Mouse (Mus musculus) forebrain, embryonic 12.5 days (tissue): ENCODE measurements around the gene Syn3. TPM values are rescaled to one million over a fixed set of nuclear protein-coding genes. Genes with fewer than 3 reads are reported as not detected.
"Not testable (repeated sequence)": the region's sequence is repeated elsewhere in the genome, so short reads cannot be mapped to it uniquely, and the experiment has no call there.

Experiments
- ATAC-seq: fragments of 200-750 bp; cut with Nextera tagmentation; 2 replicates; pipeline ENCODE4 v1.8.0; 2017; ENCODE audit warnings: moderate TSS enrichment; ENCODE audit not compliant: low FRiP score
- H3K27ac ChIP-seq: fragments of 300-500 bp; sonication (generic); 2 replicates; pipeline ENCODE4 v1.5.1; 2016; ENCODE audit warnings: mild to moderate bottlenecking
- H3K27me3 ChIP-seq: fragments of 300-500 bp; sonication (generic); 2 replicates; pipeline ENCODE4 v1.6.1; 2016; ENCODE audit warnings: mild to moderate bottlenecking
- H3K36me3 ChIP-seq: fragments of 300-500 bp; sonication (generic); replicated peaks from 2 replicates; pipeline ENCODE4 v1.6.1; 2016; ENCODE audit warnings: mild to moderate bottlenecking
- H3K4me1 ChIP-seq: fragments of 300-500 bp; sonication (generic); 2 replicates; pipeline ENCODE4 v1.6.1; 2016
- H3K4me2 ChIP-seq: fragments of 300-500 bp; sonication (generic); 2 replicates; pipeline ENCODE4 v1.6.1; 2016; ENCODE audit warnings: mild to moderate bottlenecking, moderate library complexity
- H3K4me3 ChIP-seq: fragments of 300-500 bp; sonication (generic); replicated peaks from 2 replicates; pipeline ENCODE4 v1.5.1; 2016; ENCODE audit warnings: mild to moderate bottlenecking
- H3K9ac ChIP-seq: fragments of 300-500 bp; sonication (generic); 2 replicates; pipeline ENCODE4 v1.6.1; 2016; ENCODE audit warnings: mild to moderate bottlenecking
- H3K9me3 ChIP-seq: fragments of 300-500 bp; sonication (generic); 2 replicates; pipeline ENCODE4 v1.6.1; 2016
- WGBS: fragments of 180-500 bp; shearing (Covaris S2); methylation state at CpG from one replicate; pipeline ENCODE4 v1.1.7; 2016; 5-methylcytosine and 5-hydroxymethylcytosine counted together
- polyA plus RNA-seq: library from polyadenylated mRNA; unstranded; fragments of >200 nt; fragmentation: Nextera tagmentation; extraction: Ambion mirVana; gene quantifications from 2 replicates; pipeline ENCODE4 v1.2.1, GENCODE M21; 2016

The Syn3 gene
- polyA plus RNA-seq, 1 experiment from 2014 or later: 9.2 TPM

GRCm38 (mm10) chr10:86132420-86132956 is 366.2 kb downstream of the Syn3 start:
- no peaks in the 10 kb centered on the region for H3K4me1 ChIP-seq
- no peak overlapping the region for H3K27ac ChIP-seq
- no peaks in the 10 kb centered on the region for H3K27me3 ChIP-seq
- H3K4me2 ChIP-seq: no peak overlapping the region
- ATAC-seq: no peak
- H3K9ac ChIP-seq: no peak overlapping the region
- 88% methylated on average over 10 of the region's 10 CpGs for WGBS
- no peaks in the 10 kb centered on the region for H3K9me3 ChIP-seq
- no peaks in the 10 kb centered on the region for H3K36me3 ChIP-seq
- no peak overlapping the region for H3K4me3 ChIP-seq

- no peaks in the 10 kb centered on the region for H3K36me3 ChIP-seq
- ATAC-seq: no peak
- H3K9ac ChIP-seq: no peak overlapping the region
- no peaks in the 10 kb centered on the region for H3K4me1 ChIP-seq
- WGBS: 91% methylated on average over 6 of the region's 6 CpGs
- no peak overlapping the region for H3K4me3 ChIP-seq
- H3K27me3 ChIP-seq: no peaks in the 10 kb centered on the region
- H3K4me2 ChIP-seq: no peak overlapping the region
- no peak overlapping the region for H3K27ac ChIP-seq
- H3K9me3 ChIP-seq: no peaks in the 10 kb centered on the region
Observed at GRCm38 (mm10) chr10:86129046-86129445, 369.6 kb downstream of the Syn3 start.

- H3K4me1 ChIP-seq: no peaks in the 10 kb centered on the region
- WGBS: 88% methylated on average over 11 of the region's 11 CpGs
- H3K4me3 ChIP-seq: no peak overlapping the region
Observed at GRCm38 (mm10) chr10:86126478-86126877, 372.2 kb downstream of the Syn3 start.

GRCm38 (mm10) chr10:86125421-86125820 is 373.3 kb downstream of the Syn3 start:
- Histone ChIP-seq H3K4me3 (no peak overlapping the region), H3K27me3 (no peaks in the 10 kb centered on the region), H3K36me3 (no peaks in the 10 kb centered on the region), H3K9ac (no peak overlapping the region), H3K4me1 (no peaks in the 10 kb centered on the region), H3K9me3 (no peaks in the 10 kb centered on the region), H3K4me2 (no peak overlapping the region), H3K27ac (no peak overlapping the region)
- ATAC-seq: no peak
- WGBS: 89% methylated on average over 2 of the region's 2 CpGs

More at GRCm38 (mm10) chr10:86126478-86126877, 372.2 kb downstream of the Syn3 start:
- Histone ChIP-seq H3K9ac (no peak overlapping the region), H3K9me3 (no peaks in the 10 kb centered on the region), H3K27ac (no peak overlapping the region), H3K36me3 (no peaks in the 10 kb centered on the region), H3K4me2 (no peak overlapping the region), H3K27me3 (no peaks in the 10 kb centered on the region)
- no peak for ATAC-seq

- Histone ChIP-seq H3K27me3 (no peaks in the 10 kb centered on the region), H3K9ac (no peak overlapping the region), H3K9me3 (no peaks in the 10 kb centered on the region), H3K27ac (no peak overlapping the region), H3K4me3 (no peak overlapping the region), H3K36me3 (no peaks in the 10 kb centered on the region), H3K4me1 (no peaks in the 10 kb centered on the region), H3K4me2 (no peak overlapping the region)
- ATAC-seq: no peak
- 78% methylated on average over 4 of the region's 4 CpGs for WGBS
Observed at GRCm38 (mm10) chr10:86124115-86124514, 374.6 kb downstream of the Syn3 start.

- H3K9me3 ChIP-seq: no peaks in the 10 kb centered on the region
- 91% methylated on average over 2 of the region's 2 CpGs for WGBS
- H3K4me3 ChIP-seq: no peak overlapping the region
- H3K36me3 ChIP-seq: no peaks in the 10 kb centered on the region
- H3K27me3 ChIP-seq: no peaks in the 10 kb centered on the region
- H3K4me1 ChIP-seq: no peaks in the 10 kb centered on the region
- no peak overlapping the region for H3K4me2 ChIP-seq
- no peak overlapping the region for H3K27ac ChIP-seq
- no peak for ATAC-seq
- H3K9ac ChIP-seq: no peak overlapping the region
Observed at GRCm38 (mm10) chr10:86123224-86123623, 375.5 kb downstream of the Syn3 start.

GRCm38 (mm10) chr10:86122456-86122855 is 376.2 kb downstream of the Syn3 start:
- ATAC-seq, H3K9ac ChIP-seq, H3K27ac ChIP-seq, H3K36me3 ChIP-seq, H3K4me3 ChIP-seq, H3K27me3 ChIP-seq, H3K4me2 ChIP-seq, H3K4me1 ChIP-seq, H3K9me3 ChIP-seq: not testable (repeated sequence)
- 95% methylated on average over 10 of the region's 10 CpGs for WGBS

GRCm38 (mm10) chr10:86116268-86116667 is 382.4 kb downstream of the Syn3 start:
- Histone ChIP-seq H3K4me2 (no peak overlapping the region), H3K9ac (no peak overlapping the region), H3K9me3 (no peaks in the 10 kb centered on the region), H3K27ac (no peak overlapping the region), H3K36me3 (no peaks in the 10 kb centered on the region), H3K27me3 (no peaks in the 10 kb centered on the region), H3K4me3 (no peak overlapping the region), H3K4me1 (no peaks in the 10 kb centered on the region)
- ATAC-seq: no peak
- WGBS: 80% methylated on average over 2 of the region's 2 CpGs

GRCm38 (mm10) chr10:86114431-86114848 is 384.3 kb downstream of the Syn3 start:
- no peak overlapping the region for H3K27ac ChIP-seq
- no peak for ATAC-seq
- H3K4me1 ChIP-seq: no peaks in the 10 kb centered on the region
- no peak overlapping the region for H3K9ac ChIP-seq
- 31% methylated on average over 5 of the region's 5 CpGs for WGBS
- H3K9me3 ChIP-seq: no peaks in the 10 kb centered on the region
- no peaks in the 10 kb centered on the region for H3K27me3 ChIP-seq
- H3K4me2 ChIP-seq: no peak overlapping the region
- no peaks in the 10 kb centered on the region for H3K36me3 ChIP-seq
- H3K4me3 ChIP-seq: no peak overlapping the region

GRCm38 (mm10) chr10:86108797-86109196 is 389.9 kb downstream of the Syn3 start:
- Histone ChIP-seq H3K9ac (no peak overlapping the region), H3K9me3 (no peaks in the 10 kb centered on the region), H3K36me3 (no peaks in the 10 kb centered on the region), H3K4me1 (no peaks in the 10 kb centered on the region), H3K27me3 (no peaks in the 10 kb centered on the region), H3K4me2 (no peak overlapping the region), H3K27ac (no peak overlapping the region), H3K4me3 (no peak overlapping the region)
- WGBS: 90% methylated on average over 4 of the region's 4 CpGs
- ATAC-seq: no peak

GRCm38 (mm10) chr10:86107681-86108080 is 391.0 kb downstream of the Syn3 start:
- H3K9ac ChIP-seq: no peak overlapping the region
- no peak overlapping the region for H3K4me2 ChIP-seq
- ATAC-seq: no peak
- WGBS: 87% methylated on average over 4 of the region's 4 CpGs
- H3K4me3 ChIP-seq: no peak overlapping the region
- no peaks in the 10 kb centered on the region for H3K36me3 ChIP-seq
- no peak overlapping the region for H3K27ac ChIP-seq
- no peaks in the 10 kb centered on the region for H3K9me3 ChIP-seq
- no peaks in the 10 kb centered on the region for H3K4me1 ChIP-seq
- H3K27me3 ChIP-seq: no peaks in the 10 kb centered on the region

GRCm38 (mm10) chr10:86103976-86104375 is 394.7 kb downstream of the Syn3 start:
- H3K36me3 ChIP-seq: no peaks in the 10 kb centered on the region
- ATAC-seq: no peak
- no peaks in the 10 kb centered on the region for H3K4me1 ChIP-seq
- no peak overlapping the region for H3K4me2 ChIP-seq
- no peak overlapping the region for H3K27ac ChIP-seq
- no peak overlapping the region for H3K4me3 ChIP-seq
- H3K9ac ChIP-seq: no peak overlapping the region
- H3K27me3 ChIP-seq: no peaks in the 10 kb centered on the region
- 0 out of 2 replicates have a peak, but pooled peaks cover 5% of the 10 kb centered on the region for H3K9me3 ChIP-seq

GRCm38 (mm10) chr10:86100281-86100851 is 398.3 kb downstream of the Syn3 start:
- H3K36me3 ChIP-seq: no peaks in the 10 kb centered on the region
- no peaks in the 10 kb centered on the region for H3K27me3 ChIP-seq
- H3K9me3 ChIP-seq: 0 out of 2 replicates have a peak, but pooled peaks cover 5% of the 10 kb centered on the region
- H3K4me3 ChIP-seq: no peak overlapping the region
- no peak overlapping the region for H3K27ac ChIP-seq
- H3K4me1 ChIP-seq: no peaks in the 10 kb centered on the region
- WGBS: 84% methylated on average over 3 of the region's 3 CpGs
- no peak overlapping the region for H3K9ac ChIP-seq
- no peak overlapping the region for H3K4me2 ChIP-seq
- no peak for ATAC-seq
